Mouse (Mus musculus) cerebellum, adult 11 months (tissue): Measurements from ENCODE around the gene Gm17428.
A peak's percentile ranks its signal among the peaks of the same experiment; 100 is the strongest.
"Not testable (repeated sequence)": the region's sequence is repeated elsewhere in the genome, so short reads cannot be mapped to it uniquely, and the experiment has no call there.

Source experiments
- DNase-seq: peaks from one replicate; pipeline ENCODE4 v3.0.0; 2022

Gm17428 gene

GRCm38 (mm10) chr14:54976633-54977032 lies at the start of gene Gm17428:
TSS of gene Gm17428 (plus strand) at chr14:54976933.
- DNase-seq: no peak

DNA sequence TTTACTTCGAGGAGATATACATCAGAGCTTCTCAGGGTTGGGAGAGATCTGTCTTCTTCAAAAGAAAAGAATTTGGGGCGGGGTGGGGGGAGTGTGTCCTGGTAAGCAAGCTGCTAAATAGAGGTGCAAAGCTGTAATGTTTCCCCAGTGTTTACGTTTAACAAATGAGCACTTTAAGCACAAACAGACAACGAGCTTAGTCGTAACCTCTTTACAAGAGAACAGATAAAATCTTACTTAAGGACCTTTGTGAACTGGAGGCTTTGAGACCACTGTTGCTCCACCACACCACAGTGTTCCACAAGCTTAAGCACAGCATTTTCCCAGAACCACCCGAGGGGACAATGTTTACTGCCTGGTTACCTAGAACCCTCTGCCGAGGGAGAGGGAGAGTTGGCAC lies 49.4 kb upstream of the Gm17428 start:
- no peak for DNase-seq

DNA sequence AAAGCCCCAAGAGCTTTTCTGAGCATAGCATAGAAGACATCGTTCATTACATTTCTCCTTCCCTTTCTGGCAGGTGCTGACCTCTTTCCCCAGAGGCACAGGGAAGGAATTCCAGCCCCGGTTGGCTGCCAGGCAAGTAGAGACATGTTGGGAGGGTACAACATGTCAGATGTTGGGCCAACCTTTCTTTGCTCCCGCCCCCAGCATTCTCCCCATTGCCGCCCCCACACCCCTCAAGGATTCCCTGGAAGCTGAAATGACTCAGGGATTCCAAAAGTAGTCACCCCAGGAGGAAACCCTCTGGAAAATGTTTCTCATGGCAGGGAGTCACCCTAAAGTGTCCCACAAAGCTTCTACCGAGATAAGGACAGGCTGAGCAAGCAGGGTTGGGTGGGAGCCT lies 46.9 kb upstream of the Gm17428 start:
- no peak for DNase-seq

DNA sequence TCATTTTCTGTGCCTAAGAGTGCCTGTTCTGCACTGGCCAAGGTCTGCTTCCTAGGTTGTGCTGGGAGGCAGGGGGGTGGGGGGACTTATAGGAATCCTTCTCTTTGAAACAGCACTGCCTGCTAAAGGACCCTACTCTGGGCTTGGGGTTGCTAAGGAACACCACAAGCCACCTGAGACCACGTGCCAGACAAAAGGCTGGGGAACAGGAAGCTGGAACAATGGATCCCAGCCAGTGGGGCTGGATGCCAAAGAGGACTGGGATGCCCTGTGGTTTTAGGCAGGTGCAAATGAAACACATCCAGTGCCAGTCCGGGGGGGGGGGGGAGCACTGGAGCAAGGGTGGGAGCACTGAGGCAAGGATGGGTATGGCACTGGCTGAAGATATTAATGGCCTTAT lies 46.3 kb upstream of the Gm17428 start:
- DNase-seq: no peak

- DNase-seq: no peak
Observed at GRCm38 (mm10) chr14:54932645-54933150, 44.0 kb upstream of the Gm17428 start, which contains the start of gene Il25. TSS of gene Il25 (plus strand) at chr14:54932695.

- peak; percentile 34 for DNase-seq
Observed at GRCm38 (mm10) chr14:54935904-54936830, 40.6 kb upstream of the Gm17428 start, which contains the start of gene Cmtm5. TSS of gene Cmtm5 (plus strand) at chr14:54936261.

DNA sequence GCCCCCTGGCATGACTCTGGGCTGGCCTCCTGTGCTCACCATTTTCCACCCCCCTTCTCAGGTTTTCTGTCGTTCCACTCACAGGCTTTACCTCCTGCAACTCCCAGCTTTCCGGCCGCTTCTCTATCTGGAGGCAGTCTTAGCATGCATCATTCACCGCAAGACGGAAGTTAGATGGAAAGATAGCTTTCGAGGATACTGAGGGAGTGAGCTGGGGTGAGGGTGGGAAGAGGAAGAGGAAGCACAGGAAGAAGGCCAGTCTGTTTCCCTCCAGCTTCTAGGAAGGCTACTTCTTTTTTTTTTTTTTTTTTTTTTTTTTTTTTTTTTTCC lies 39.9 kb upstream of the Gm17428 start:
- DNase-seq: no peak

DNA sequence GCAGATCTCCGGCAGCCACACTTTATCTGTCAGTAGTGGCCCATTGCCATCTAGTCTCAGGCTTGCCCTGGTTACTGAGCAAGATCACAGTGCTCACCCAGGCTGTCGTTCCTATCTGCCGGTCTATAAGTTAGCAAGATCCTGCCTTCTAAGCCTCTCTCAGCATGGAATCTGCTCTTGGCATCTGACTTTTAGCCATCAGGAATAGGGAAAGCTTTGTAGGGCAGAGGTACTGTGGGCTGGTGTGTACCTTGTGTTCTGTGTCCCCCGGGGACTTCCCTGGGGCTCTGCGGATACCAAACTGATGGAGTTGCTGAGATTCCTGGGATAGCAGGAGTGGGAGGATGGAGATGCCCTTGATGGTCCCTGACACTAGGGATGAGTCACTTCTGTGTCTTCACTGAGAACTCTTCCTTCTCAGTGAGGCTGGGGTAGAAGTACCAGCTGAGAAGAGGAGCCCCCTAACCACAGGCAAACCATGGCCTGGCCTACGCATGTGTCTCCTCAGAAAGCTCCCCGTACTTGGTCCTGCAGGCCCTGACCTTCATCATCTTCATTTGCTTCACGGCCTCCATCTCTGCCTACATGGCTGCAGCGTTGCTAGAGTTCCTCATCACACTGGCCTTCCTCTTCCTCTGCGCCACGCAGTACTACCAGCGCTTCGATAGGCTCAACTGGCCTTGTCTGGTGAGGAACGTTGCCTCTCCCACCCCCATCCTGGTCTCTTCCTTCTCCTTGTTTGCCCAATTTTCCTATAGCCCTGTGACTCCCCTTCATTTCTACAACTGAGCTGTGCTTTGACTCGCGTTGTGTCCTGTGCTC lies 39.2 kb upstream of the Gm17428 start:
- DNase-seq: no peak

GRCm38 (mm10) chr14:54938431-54939219 lies 38.1 kb upstream of the Gm17428 start:
- DNase-seq: no peak

DNA sequence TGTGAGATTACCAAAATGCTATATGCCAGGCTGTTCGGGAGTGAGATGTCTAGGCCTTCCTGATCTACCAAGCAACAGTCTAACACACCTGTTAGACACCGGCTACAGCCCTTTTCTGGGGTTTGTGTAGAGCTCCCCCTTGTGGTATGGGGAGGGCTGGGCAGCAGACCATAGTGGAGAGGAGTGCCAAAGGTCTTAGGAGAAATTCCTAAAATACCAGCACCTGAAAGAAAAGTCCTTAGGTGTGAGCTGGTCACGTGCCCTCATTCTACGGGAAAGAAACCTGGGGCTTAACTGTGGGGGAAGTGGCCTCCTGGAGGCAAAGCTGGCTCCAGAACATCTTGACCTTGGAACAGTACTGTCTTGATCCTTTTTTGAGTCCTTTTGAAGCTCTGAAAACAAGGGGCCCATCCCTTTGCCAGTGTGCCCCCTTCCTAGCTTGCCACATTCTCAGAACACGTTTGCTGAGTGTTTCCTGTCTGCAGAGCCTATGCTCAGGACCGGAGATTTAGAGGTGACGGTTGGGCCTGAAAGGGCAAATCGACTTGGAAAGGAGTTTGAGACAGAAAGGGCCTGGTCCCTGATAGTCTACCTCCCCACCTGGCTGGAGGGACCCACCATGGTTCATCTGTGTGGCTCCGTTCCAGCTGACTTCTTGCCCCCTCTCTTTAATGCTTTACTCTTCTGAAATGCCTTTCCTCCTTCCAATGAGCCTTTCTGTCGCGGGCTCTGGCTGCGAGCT lies 37.1 kb upstream of the Gm17428 start:
- peak; percentile 50 for DNase-seq

- DNase-seq: no peak
Observed at GRCm38 (mm10) chr14:54940176-54940530, 36.6 kb upstream of the Gm17428 start.

- no peak for DNase-seq
Observed at GRCm38 (mm10) chr14:54941024-54941978, 35.4 kb upstream of the Gm17428 start.

DNA sequence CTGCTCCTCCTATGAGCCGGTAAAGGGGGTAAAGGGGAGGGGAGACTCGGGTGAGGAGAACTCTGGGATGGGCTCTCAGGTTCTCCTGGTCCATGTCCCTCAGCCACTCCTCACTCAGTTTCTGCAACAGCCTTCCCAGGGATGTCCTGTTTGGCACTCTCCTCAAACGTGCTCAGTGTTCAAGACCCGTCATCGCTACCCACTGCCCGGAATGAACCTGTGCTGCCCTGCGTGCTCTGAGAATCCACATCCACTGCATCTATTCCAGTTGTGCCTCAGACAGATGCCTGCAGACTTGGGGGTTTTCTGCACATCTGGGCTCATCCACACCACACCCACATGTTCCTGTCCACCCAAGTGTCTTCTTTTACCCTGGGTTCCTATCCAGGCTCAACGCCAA lies 34.3 kb upstream of the Gm17428 start:
- DNase-seq: no peak

- no peak for DNase-seq
Observed at GRCm38 (mm10) chr14:54943971-54944370, 32.8 kb upstream of the Gm17428 start.

GRCm38 (mm10) chr14:54944939-54945338 lies 31.8 kb upstream of the Gm17428 start:
- no peak for DNase-seq

- DNase-seq: no peak
Observed at GRCm38 (mm10) chr14:54945975-54946704, 30.6 kb upstream of the Gm17428 start.

DNA sequence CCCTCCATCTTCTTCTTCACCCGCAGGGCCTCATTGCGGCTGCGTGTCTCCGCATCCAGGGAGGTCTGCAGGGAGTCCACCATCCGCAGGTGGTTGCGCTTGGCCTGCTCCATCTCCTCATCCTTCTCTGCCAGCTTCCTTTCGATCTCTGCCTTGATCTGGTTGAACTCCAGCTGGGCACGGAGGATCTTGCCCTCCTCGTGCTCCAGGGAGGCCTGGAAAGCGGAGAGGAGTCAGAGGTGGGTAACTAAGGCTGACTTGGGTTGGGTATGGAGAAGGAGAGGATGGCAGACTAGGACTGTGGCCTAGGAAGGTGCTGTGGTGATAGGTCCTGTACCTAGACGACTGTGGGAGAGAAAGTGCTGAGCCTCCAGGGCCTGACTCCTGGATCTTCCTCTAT lies 29.7 kb upstream of the Gm17428 start:
- DNase-seq: not testable (repeated sequence)

GRCm38 (mm10) chr14:54948781-54949180 lies 28.0 kb upstream of the Gm17428 start:
- DNase-seq: no peak

DNA sequence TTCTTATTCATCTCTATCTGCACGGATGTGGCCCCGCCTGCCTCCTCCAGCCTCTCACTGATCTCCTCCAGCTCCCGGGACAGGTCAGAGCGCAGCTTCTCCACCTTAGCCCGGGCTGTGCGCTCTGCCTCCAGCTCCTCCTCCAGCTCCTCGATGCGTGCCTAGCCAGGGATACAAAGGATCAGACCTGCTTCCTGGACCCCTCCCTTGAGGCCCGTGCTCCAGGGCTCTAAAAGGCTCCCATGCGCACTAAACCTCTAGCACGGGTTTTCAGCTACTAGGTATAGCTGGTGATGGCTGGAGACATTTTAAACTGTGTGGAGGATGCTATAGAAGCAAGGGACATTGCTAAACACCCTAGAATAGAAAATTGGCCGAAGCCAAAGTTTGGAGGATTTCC lies 26.2 kb upstream of the Gm17428 start:
- DNase-seq: no peak

- no peak for DNase-seq
Observed at GRCm38 (mm10) chr14:54951587-54951986, 25.1 kb upstream of the Gm17428 start.
